Mouse (Mus musculus) MEL (cell line): ENCODE measurements around the gene Mrpl45.

Source experiments
- CTCF ChIP-seq, 3 experiments: IDR thresholded peaks in 2 of 3; conservative IDR thresholded peaks in 1 of 3; 2 replicates each; pipeline ENCODE4 v1.5.1; 2011 to 2012; ENCODE audit warnings: low read length in 3 of 3, low read depth in 2 of 3, mild to moderate bottlenecking in 2 of 3, improper control_type of control experiment in 1 of 3, inconsistent platforms in 1 of 3, mixed read lengths in 1 of 3, moderate library complexity in 1 of 3; ENCODE audit not compliant: control insufficient read depth in 1 of 3, insufficient read depth in 1 of 3, poor library complexity in 1 of 3, severe bottlenecking in 1 of 3
- EP300 ChIP-seq, 2 experiments: IDR thresholded peaks; 2 replicates each; pipeline ENCODE4 v1.6.1; 2011; ENCODE audit warnings: improper control_type of control experiment in 2 of 2, low read length in 2 of 2, low read depth in 1 of 2, mild to moderate bottlenecking in 1 of 2
- NRF1 ChIP-seq: IDR thresholded peaks from 2 replicates; pipeline ENCODE4 v1.6.1; 2014; ENCODE audit warnings: low read depth, mild to moderate bottlenecking, inconsistent platforms, low read length, improper control_type of control experiment, moderate library complexity; ENCODE audit not compliant: poor library complexity, insufficient read depth, severe bottlenecking
- POLR2A ChIP-seq, 2 experiments: IDR thresholded peaks; 2 replicates each; pipeline ENCODE4 v1.6.1; 2011 to 2012; ENCODE audit warnings: low read length in 2 of 2, mild to moderate bottlenecking in 2 of 2, control low read depth in 1 of 2, improper control_type of control experiment in 1 of 2, low read depth in 1 of 2, moderate library complexity in 1 of 2; ENCODE audit not compliant: control insufficient read depth in 1 of 2, insufficient read depth in 1 of 2, poor library complexity in 1 of 2
- RAD21 ChIP-seq: IDR thresholded peaks from 2 replicates; pipeline ENCODE4 v1.6.1; 2011; ENCODE audit warnings: mild to moderate bottlenecking, low read depth, low read length, improper control_type of control experiment
- SIN3A ChIP-seq: IDR thresholded peaks from 2 replicates; pipeline ENCODE4 v1.6.1; 2012; ENCODE audit warnings: low read length, improper control_type of control experiment, inconsistent platforms
- TAL1 ChIP-seq: IDR thresholded peaks from 2 replicates; pipeline ENCODE4 v1.6.1; 2012; ENCODE audit warnings: mild to moderate bottlenecking, inconsistent platforms, low read length, moderate library complexity, mixed read lengths
- TBP ChIP-seq: IDR thresholded peaks from 2 replicates; pipeline ENCODE4 v1.8.0; 2011; ENCODE audit warnings: low read depth, low read length, improper control_type of control experiment
- UBTF ChIP-seq: IDR thresholded peaks from 2 replicates; pipeline ENCODE4 v1.6.1; 2012; ENCODE audit warnings: low read depth, mild to moderate bottlenecking, inconsistent platforms, low read length, improper control_type of control experiment, moderate library complexity, borderline replicate concordance; ENCODE audit not compliant: insufficient read depth
- ZKSCAN1 ChIP-seq: IDR thresholded peaks from 2 replicates; pipeline ENCODE4 v1.6.1; 2012; ENCODE audit warnings: low read depth, mild to moderate bottlenecking, inconsistent platforms, low read length, improper control_type of control experiment, moderate library complexity

- TF ChIP-seq CTCF (IDR thresholded peaks at IDR 0.05 in 2 of 3, conservative IDR thresholded peaks at IDR 0.05 in 1 of 3; ENCODE audit: control insufficient read depth in 1 of 3, insufficient read depth in 1 of 3, low read depth in 2 of 3, low read length in 3 of 3, poor library complexity in 1 of 3, severe bottlenecking in 1 of 3) (no peak), RAD21 (no peak), NRF1 (no peak), UBTF (no peak), POLR2A (IDR thresholded peaks at IDR 0.05; ENCODE audit: control insufficient read depth in 1 of 2, insufficient read depth in 1 of 2, low read depth in 1 of 2, low read length in 2 of 2, poor library complexity in 1 of 2) (no peak), EP300 (IDR thresholded peaks at IDR 0.05; ENCODE audit: low read depth in 1 of 2, low read length in 2 of 2) (no peak), TAL1 (no peak), SIN3A (no peak), TBP (no peak), ZKSCAN1 (no peak)
These were observed 42.7 kb upstream of the Mrpl45 start for GRCm38 (mm10) chr11:97272835-97273234.
